21 mouse cellular contexts compared by ENCODE assay signal in genomic region chr4:63423231-63423630, GRCm38 (mm10). TPM values are rescaled to one million over a fixed set of nuclear protein-coding genes. Genes with fewer than 3 reads are reported as not detected.
DNase-seq lines count a peak whose midpoint lies in the region; TF ChIP-seq lines count a peak whose summit lies in the region.
"Had no signal": no experiment of that assay in that cellular context is flagged by ENCODE, and none has a peak within 500 bp of the region (broad histone marks: within the 10 kb centered on the region; RNA-seq: fewer than 3 reads in every experiment).

No protein-coding gene starts in this region.

- intact Hi-C loops in heart, adult 2 months (cut with DNase I): no loop called here
- intact Hi-C loops in heart, postnatal 25 days (cut with DNase I): no loop called here

- H3K27me3 ChIP-seq in heart, adult 2 months (ENCODE audit: control insufficient read depth, insufficient read depth, low read length): no peaks in the 10 kb centered on the region
- H3K27me3 ChIP-seq in ES-Bruce4 (ENCODE audit: control insufficient read depth, insufficient read depth, low read length, poor library complexity, severe bottlenecking): no peaks in the 10 kb centered on the region
- H3K27me3 ChIP-seq: embryonic facial prominence, embryonic 12.5 days; forebrain, embryonic 13.5 days; forebrain, embryonic 15.5 days; Patski had no signal

- TF ChIP-seq CTCF in heart, adult 2 months (IDR thresholded peaks at IDR 0.05): no peak
- no peak for TF ChIP-seq CTCF in ES-Bruce4 (IDR thresholded peaks at IDR 0.05; ENCODE audit: low read depth, low read length)

- H3K79me2 ChIP-seq in heart, adult 2 months (replicated peaks; ENCODE audit: control insufficient read depth, insufficient read depth, low read length): no peaks in the 10 kb centered on the region

- H3K9ac ChIP-seq in heart, adult 2 months (ENCODE audit: low read depth, low read length): no peak overlapping the region
- no peak overlapping the region for H3K9ac ChIP-seq in ES-Bruce4 (ENCODE audit: low read depth, poor library complexity, severe bottlenecking)
- H3K9ac ChIP-seq: embryonic facial prominence, embryonic 12.5 days; forebrain, embryonic 13.5 days; forebrain, embryonic 15.5 days; forebrain, postnatal 0 days had no signal

- no peaks in the 10 kb centered on the region for H3K9me3 ChIP-seq in ES-Bruce4 (replicated peaks; ENCODE audit: control insufficient read depth, insufficient read depth, low read length, poor library complexity, severe bottlenecking)
- H3K9me3 ChIP-seq: embryonic facial prominence, embryonic 10.5 days; embryonic facial prominence, embryonic 12.5 days; forebrain, embryonic 13.5 days; forebrain, embryonic 15.5 days had no signal

- 43% methylated on average over 1 of the region's 1 CpGs for WGBS in heart, adult 2 months

- no peak for DNase-seq in heart, adult 2 months
- DNase-seq in heart, postnatal 25 days (ENCODE audit: low spot score): no peak
- DNase-seq in R1 (ENCODE audit: low read depth, low spot score): peak; percentile 66
- DNase-seq in brain, adult 2 months (ENCODE audit: low read depth, low spot score): peak; percentile 30
- DNase-seq in left cerebral cortex, adult 9 months (ENCODE audit: low spot score in 2 of 2): no peak
- no peak for DNase-seq in kidney, adult 18-20 months
- DNase-seq in cerebellum, postnatal 10 days: no peak
- DNase-seq: adrenal gland, adult 8-10 months; adrenal gland, postnatal 14 days; adrenal gland, postnatal 36 days; cerebellum, adult 11 months; cerebellum, adult 8-10 months; cerebellum, postnatal 25 days; forebrain, postnatal 0 days had no signal

- H3K27ac ChIP-seq in heart, adult 2 months: peak overlapping the region; percentile 77
- H3K27ac ChIP-seq in ES-Bruce4 (ENCODE audit: insufficient read depth, low read length): peak overlapping the region; percentile 65
- H3K27ac ChIP-seq: embryonic facial prominence, embryonic 10.5 days; embryonic facial prominence, embryonic 12.5 days; forebrain, embryonic 13.5 days; forebrain, embryonic 15.5 days had no signal

- no peak for TF ChIP-seq EP300 in heart, adult 2 months (IDR thresholded peaks at IDR 0.05; ENCODE audit: insufficient read depth, low read depth, low read length)
- TF ChIP-seq EP300 in ES-Bruce4 (IDR thresholded peaks at IDR 0.05; ENCODE audit: insufficient read depth, low read depth, low read length): peak; percentile 63; the same call in 1 of the 2 replicates

- TF ChIP-seq POLR2A in heart, adult 2 months (IDR thresholded peaks at IDR 0.05; ENCODE audit: insufficient read depth, low read depth, low read length): no peak
- TF ChIP-seq POLR2A in ES-Bruce4 (IDR thresholded peaks at IDR 0.05; ENCODE audit: insufficient read depth, low read length): no peak

- no peaks in the 10 kb centered on the region for H3K36me3 ChIP-seq in heart, adult 2 months (ENCODE audit: control insufficient read depth, insufficient read depth, low read length)
- no peaks in the 10 kb centered on the region for H3K36me3 ChIP-seq in ES-Bruce4 (ENCODE audit: control insufficient read depth, insufficient read depth, low read length, poor library complexity, severe bottlenecking)
- H3K36me3 ChIP-seq: embryonic facial prominence, embryonic 10.5 days; embryonic facial prominence, embryonic 12.5 days; forebrain, embryonic 15.5 days; G1E had no signal

- peaks cover 8% of the 10 kb centered on the region; the same call in 1 of the 2 replicates for H3K4me1 ChIP-seq in heart, adult 2 months (ENCODE audit: control insufficient read depth, insufficient read depth, low read length)
- H3K4me1 ChIP-seq in ES-Bruce4 (ENCODE audit: control insufficient read depth, insufficient read depth, low read length): peaks cover 26% of the 10 kb centered on the region
- H3K4me1 ChIP-seq: embryonic facial prominence, embryonic 12.5 days had no signal

- no peak overlapping the region for H3K4me3 ChIP-seq in heart, adult 2 months
- H3K4me3 ChIP-seq in ES-Bruce4 (ENCODE audit: low read depth, low read length): no peak overlapping the region
- H3K4me3 ChIP-seq: embryonic facial prominence, embryonic 10.5 days; embryonic facial prominence, embryonic 12.5 days; forebrain, embryonic 13.5 days; forebrain, embryonic 15.5 days had no signal

RNA-seq across cellular contexts. Expression of gene Akna, which starts 20.1 kb away (rescaled TPM):
- 1 to 10 TPM; 3.5 to 3.9 TPM for total RNA-seq in heart, adult 2 months (2021)
- polyA plus RNA-seq in heart, adult 2 months (2012; rRNA removed): 3.4 and 4.8 TPM in 2 replicates
- total RNA-seq in heart, postnatal 25 days (2021): 1 to 10 TPM; 3.5 to 3.7 TPM
- polyA plus RNA-seq in ES-Bruce4 (2011; ENCODE audit: insufficient read depth, insufficient read length, low read depth, missing spikeins): 4.0 and 4.7 TPM in 2 replicates

Comparison
In these comparisons a context has a peak if more than half of its experiments do, and no peak if none do; other contexts are left out.
1. DNase-seq: peak in R1 (single experiment) and brain, adult 2 months (single experiment); none in heart, adult 2 months (0 of 2), heart, postnatal 25 days (single experiment), left cerebral cortex, adult 9 months (0 of 2), kidney, adult 18-20 months (single experiment) and cerebellum, postnatal 10 days (0 of 2).